ENCODE assay signal across 13 mouse cellular contexts in the genomic region with DNA sequence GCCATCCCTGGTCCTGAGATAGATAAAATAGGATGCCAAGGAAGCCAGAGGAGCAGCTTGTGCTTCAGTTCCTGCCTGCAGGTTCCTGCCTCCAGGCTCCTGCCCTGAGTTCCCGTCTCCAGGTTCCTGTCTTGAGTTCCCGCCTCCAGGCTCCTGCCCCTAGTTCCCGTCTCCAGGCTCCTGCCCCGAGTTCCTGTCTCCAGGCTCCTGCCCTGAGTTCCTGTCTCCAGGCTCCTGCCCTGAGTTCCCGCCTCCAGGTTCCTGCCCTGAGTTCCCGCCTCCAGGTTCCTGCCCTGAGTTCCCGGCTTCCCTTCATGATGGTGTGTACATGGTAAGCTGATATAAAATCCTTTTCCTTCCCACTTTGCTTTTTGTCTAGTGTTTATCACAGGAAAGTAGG.
DNase-seq lines count a peak whose midpoint lies in the region.
"Had no signal": no experiment of that assay in that cellular context is flagged by ENCODE, and none has a peak within 500 bp of the region (broad histone marks: within the 10 kb centered on the region; RNA-seq: fewer than 3 reads in every experiment).

No protein-coding gene starts in this region.

- intact Hi-C loops in heart, postnatal 14 days (cut with DNase I), result no loop called here

- peak; percentile 78 for DNase-seq in heart, adult 11 months
- no peak for DNase-seq in heart, postnatal 14 days
- DNase-seq in R1 (ENCODE audit: low read depth, low spot score) (peak; percentile 61), liver (no peak)
- DNase-seq in left cerebral cortex, adult 11 months (ENCODE audit: low spot score), result no peak
- DNase-seq: adrenal gland, adult 8-10 months; adrenal gland, postnatal 14 days; adrenal gland, postnatal 36 days; cerebellum, adult 18-20 months; cerebellum, adult 9-10 months; cerebellum, postnatal 10 days; cerebellum, postnatal 25 days; forebrain, postnatal 0 days had no signal

Comparison
In these comparisons a context has a peak if more than half of its experiments do, and no peak if none do; other contexts are left out.
1. DNase-seq: peak in heart, adult 11 months (single experiment) and R1 (single experiment); none in heart, postnatal 14 days (0 of 2), left cerebral cortex, adult 11 months (single experiment) and liver (single experiment).